Mouse (Mus musculus) left cerebral cortex, adult 8-10 months (tissue): ENCODE data around the gene Arhgef10l. TPM values are rescaled to one million over a fixed set of nuclear protein-coding genes. Genes with fewer than 3 reads are reported as not detected.

Source experiments
- DNase-seq, 2 experiments: peaks; one replicate each; pipeline ENCODE4 v3.0.0; 2022; ENCODE audit warnings: low spot score in 2 of 2
- total RNA-seq, 4 experiments: library from RNA; stranded (reverse); gene quantifications; 2 replicates each; pipeline ENCODE4 v1.2.4; 2022

The Arhgef10l gene
- 10 to 100 TPM; 68.0 to 98.1 (median 77.8) TPM for total RNA-seq

- DNase-seq, result no peak
Measured at GRCm38 (mm10) chr4:140665760-140666159, at the start of gene Arhgef10l. Gene Arhgef10l, minus strand, starts transcription at chr4:140666012.

DNA sequence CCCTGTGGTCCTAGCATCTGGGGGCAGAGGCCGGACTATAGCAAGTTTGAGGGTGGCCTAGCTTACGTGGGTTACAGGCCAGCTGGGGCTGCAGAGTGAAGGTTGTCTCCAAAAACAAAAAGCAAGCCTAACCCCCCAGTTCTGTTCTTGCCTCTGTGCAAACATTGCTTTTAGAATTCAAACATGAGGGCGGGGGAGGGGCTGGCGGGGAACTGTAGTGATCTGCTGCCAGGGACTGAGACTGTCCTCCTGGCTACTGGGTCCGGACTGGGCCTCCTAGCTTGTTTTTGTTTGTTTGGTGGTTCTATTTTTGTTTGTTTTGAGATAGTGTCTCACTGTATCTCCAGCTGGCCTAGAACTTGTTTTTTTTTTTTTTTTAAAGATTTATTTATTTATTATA is 48.8 kb upstream of the Arhgef10l start:
- no peak for DNase-seq

- peak; percentile 93 to 97 for DNase-seq
Measured at GRCm38 (mm10) chr4:140713480-140714365, 47.9 kb upstream of the Arhgef10l start.

DNA sequence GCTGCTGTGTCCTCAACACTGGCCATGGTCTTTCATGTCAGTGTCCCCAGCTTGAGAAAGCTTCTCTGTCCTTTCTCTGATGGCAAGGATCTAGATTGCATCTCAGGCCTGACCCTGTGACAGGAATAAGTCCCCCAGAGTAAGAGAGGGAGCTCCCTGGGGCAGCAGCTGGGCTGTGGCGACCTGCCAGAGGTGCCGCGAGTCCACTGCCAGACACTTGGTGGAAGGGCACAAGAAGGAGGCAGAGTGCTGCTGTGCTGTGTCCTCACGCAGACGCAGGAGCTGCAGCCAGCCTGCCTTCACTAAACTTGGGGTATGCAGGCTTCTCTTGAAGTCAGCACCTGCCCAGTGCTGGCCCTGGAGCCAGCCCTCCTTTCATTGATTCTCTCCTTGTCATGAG is 45.5 kb upstream of the Arhgef10l start:
- no peak for DNase-seq

- DNase-seq, result no peak
Measured at GRCm38 (mm10) chr4:140710781-140711180, 45.0 kb upstream of the Arhgef10l start.

GRCm38 (mm10) chr4:140709617-140710016 is 43.8 kb upstream of the Arhgef10l start:
- DNase-seq, result no peak

GRCm38 (mm10) chr4:140709111-140709510 is 43.3 kb upstream of the Arhgef10l start:
- no peak for DNase-seq

- DNase-seq, result no peak
Measured at GRCm38 (mm10) chr4:140708297-140708927, 42.6 kb upstream of the Arhgef10l start.

DNA sequence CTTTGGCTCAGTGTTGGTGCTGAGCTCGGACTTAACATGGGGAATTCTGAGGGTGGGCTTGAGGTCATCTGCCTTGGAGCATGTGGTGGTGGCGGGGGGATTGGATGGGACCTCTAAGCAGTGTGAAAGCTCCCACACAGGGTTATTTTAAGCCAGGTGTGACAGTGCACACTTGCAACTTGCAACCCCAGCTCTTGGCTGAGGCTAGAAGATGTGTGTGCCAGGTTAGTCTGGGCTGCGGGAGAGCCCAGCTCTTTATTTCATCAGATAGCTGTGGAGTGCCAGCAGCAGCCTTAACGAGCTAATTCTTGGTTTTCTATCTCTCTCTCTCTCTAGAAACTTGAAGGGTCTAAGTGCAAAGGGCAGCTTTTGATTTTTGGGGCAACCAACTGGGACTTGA is 41.8 kb upstream of the Arhgef10l start:
- DNase-seq, result no peak

- DNase-seq, result no peak
Measured at GRCm38 (mm10) chr4:140704166-140704565, 38.4 kb upstream of the Arhgef10l start.

- no peak for DNase-seq
Measured at GRCm38 (mm10) chr4:140703636-140704035, 37.8 kb upstream of the Arhgef10l start.

- DNase-seq, result peak in 1 of 2 experiments; percentile 62
Measured at GRCm38 (mm10) chr4:140702611-140703327, 37.0 kb upstream of the Arhgef10l start.

DNA sequence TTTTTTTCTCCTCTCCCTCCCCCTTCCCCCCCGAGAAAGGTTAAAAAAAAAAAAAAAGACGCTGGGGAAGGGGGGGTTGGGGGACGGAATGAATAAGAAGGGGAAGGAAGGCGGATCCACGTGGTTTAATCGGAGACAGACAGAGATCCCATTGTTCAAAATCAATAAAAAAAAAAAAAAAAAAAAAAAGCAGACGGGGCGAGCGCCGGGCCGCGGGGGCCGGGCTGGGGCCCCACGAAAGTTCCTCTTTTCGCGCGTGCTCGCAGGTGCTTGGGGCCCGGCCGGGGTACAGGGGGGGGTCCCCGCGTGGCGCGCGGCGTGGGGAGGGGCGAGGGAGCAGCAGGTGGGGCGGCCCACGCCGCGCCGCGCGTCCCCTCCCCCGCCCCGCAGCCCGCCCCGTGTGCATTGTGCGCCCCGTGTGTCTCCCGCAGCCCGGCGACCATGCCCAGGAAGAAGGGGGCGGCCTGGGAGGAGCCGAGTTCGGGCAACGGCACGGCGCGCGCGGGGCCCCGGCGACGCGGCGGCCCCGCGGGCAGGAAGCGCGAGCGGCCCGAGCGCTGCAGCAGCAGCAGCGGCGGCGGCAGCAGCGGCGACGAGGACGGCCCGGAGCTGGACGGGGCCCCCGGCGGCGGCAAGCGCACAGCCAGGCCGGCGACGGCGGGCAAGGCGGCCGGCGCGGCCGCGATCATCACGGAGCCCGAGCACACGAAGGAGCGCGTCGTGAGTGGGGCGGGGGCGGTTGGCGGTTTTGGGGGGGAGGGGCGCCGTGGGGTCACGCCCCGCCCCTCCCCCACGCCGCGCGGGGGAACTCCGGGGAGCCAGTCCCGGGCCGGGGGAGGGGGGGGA is 36.1 kb upstream of the Arhgef10l start:
- DNase-seq, result no peak

- DNase-seq, result peak; percentile 61 to 76
Measured at GRCm38 (mm10) chr4:140701049-140701715, 35.4 kb upstream of the Arhgef10l start.

DNA sequence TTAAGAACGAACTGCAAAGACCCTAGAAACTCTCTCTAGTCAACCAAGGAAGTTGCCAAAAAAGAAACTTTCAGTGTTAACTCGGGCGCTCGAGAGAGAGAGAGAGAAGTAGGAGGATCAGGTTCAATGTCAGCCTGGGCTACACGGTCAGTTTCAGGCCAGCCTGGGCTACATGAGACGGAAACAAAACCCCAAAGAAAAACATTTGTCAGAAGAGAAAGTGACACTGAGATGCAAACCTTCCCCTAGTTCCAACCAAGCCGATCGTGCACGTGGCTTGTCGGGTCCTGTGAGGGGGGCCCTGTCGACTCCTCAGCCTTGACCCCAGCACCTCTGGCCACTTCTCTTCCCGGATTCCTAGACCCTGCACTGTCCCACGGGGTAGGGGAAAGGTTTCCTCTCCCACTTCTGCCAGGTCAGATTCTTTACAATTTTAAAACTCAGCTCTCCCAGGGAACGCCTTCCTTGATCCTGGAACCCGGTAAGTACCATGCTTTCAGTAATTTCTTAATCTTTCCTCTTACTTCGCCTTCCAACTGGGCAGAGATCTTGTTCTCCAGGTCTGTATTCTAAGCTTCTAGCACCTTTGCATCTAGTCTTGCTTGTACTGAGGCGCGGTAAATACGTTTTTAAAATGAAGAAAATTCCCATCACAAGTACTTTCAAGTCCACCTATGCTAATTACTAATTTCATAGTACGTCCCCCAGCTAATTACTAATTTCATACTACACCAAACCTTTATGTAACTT is 34.6 kb upstream of the Arhgef10l start, which contains the start of gene Rcc2:
Rcc2 (plus strand) TSS at position 273 of the 750 bp plus-strand sequence.
- DNase-seq, result no peak

GRCm38 (mm10) chr4:140699441-140700127 is 33.8 kb upstream of the Arhgef10l start:
- peak in 1 of 2 experiments; percentile 62 for DNase-seq

GRCm38 (mm10) chr4:140695675-140696585 is 30.1 kb upstream of the Arhgef10l start:
- no peak for DNase-seq

- no peak for DNase-seq
Measured at GRCm38 (mm10) chr4:140695146-140695545, 29.3 kb upstream of the Arhgef10l start.
